Mouse (Mus musculus) small intestine, adult 2 months (tissue): ENCODE results near the gene Ilk.

ENCODE experiments used
- CTCF ChIP-seq: fragments of 200-500 bp; IDR thresholded peaks from 2 replicates; pipeline ENCODE4 v1.5.1; 2012; ENCODE audit warnings: low read depth, mild to moderate bottlenecking, control low read depth, inconsistent platforms, low read length, moderate library complexity, mixed read lengths; ENCODE audit not compliant: insufficient replicate concordance, insufficient read length; ENCODE audit errors: extremely low read depth
- POLR2A ChIP-seq: fragments of 200-500 bp; IDR thresholded peaks from 2 replicates; pipeline ENCODE4 v1.6.1; 2012; ENCODE audit warnings: low read depth, mild to moderate bottlenecking, control low read depth, inconsistent platforms, low read length, moderate library complexity

DNA sequence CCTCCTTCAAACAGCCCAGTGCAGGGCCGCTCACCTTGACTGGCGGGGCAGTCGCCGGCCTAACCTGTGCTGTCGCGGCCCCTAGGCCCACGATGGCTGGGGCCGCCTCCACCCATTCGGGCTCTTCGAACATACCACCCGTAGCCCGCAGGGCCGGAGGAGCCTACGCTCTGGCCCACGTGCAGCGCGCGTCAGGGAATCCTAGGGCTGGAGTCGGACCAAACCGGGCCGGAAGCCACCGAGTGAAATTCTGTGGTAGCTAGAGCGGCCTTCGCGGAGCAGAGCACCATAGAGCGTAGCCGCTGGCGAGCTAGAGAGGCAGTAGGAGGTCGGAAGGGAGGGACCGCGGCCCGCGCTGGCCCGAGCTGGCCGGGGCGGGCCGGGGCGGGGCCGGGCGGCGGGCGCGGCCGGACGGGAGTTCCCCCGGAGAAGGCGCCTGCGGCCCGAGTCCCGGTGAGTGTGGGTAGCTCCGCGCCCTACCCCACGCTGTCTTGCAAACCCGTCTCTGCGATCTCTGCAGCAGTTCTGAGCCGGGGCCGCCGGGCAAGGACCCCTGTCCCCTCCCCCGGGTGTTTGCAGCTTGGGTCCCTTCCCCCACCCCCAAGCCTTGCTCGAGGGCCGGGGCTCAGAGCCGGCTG is at the start of gene Ilk:
- no peak for TF ChIP-seq CTCF
- no peak for TF ChIP-seq POLR2A
